Mouse (Mus musculus) kidney, postnatal 0 days (tissue): ENCODE results near the gene Grxcr1. TPM values are rescaled to one million over a fixed set of nuclear protein-coding genes. Genes with fewer than 3 reads are reported as not detected.
A peak's percentile ranks its signal among the peaks of the same experiment; 100 is the strongest.

Experiments
- ATAC-seq: fragments of 200-750 bp; cut with Nextera tagmentation; replicated peaks from 2 replicates; pipeline ENCODE4 v1.8.0; 2017; ENCODE audit warnings: low read depth, moderate number of reproducible peaks, moderate TSS enrichment, moderate library complexity; ENCODE audit not compliant: low FRiP score
- DNase-seq: peaks from one replicate; pipeline ENCODE4 v3.0.0-alpha.2; 2016; ENCODE audit warnings: low spot score
- H3K27ac ChIP-seq: fragments of 300-500 bp; sonication (generic); 2 replicates; pipeline ENCODE4 v1.5.1; 2014; ENCODE audit warnings: mild to moderate bottlenecking
- H3K27me3 ChIP-seq: fragments of 300-500 bp; sonication (generic); 2 replicates; pipeline ENCODE4 v1.6.1; 2014; ENCODE audit warnings: low read length, mixed read lengths; ENCODE audit not compliant: insufficient read depth
- H3K36me3 ChIP-seq: fragments of 300-500 bp; sonication (generic); 2 replicates; pipeline ENCODE4 v1.6.1; 2014; ENCODE audit warnings: low read length, mixed read lengths; ENCODE audit not compliant: insufficient read depth
- H3K4me1 ChIP-seq: fragments of 300-500 bp; sonication (generic); replicated peaks from 2 replicates; pipeline ENCODE4 v1.6.1; 2014; ENCODE audit warnings: antibody characterized with exemption, low read length, mixed read lengths; ENCODE audit not compliant: insufficient read depth
- H3K4me2 ChIP-seq: fragments of 300-500 bp; sonication (generic); 2 replicates; pipeline ENCODE4 v1.6.1; 2014; ENCODE audit warnings: mild to moderate bottlenecking, low read length, moderate library complexity, mixed read lengths
- H3K4me3 ChIP-seq: fragments of 300-500 bp; sonication (generic); replicated peaks from 2 replicates; pipeline ENCODE4 v1.5.1; 2014; ENCODE audit warnings: low read depth, low read length
- H3K9ac ChIP-seq: fragments of 300-500 bp; sonication (generic); 2 replicates; pipeline ENCODE4 v1.6.1; 2014; ENCODE audit warnings: low read depth, low read length
- H3K9me3 ChIP-seq: fragments of 300-500 bp; sonication (generic); replicated peaks from 2 replicates; pipeline ENCODE4 v1.6.1; 2016; ENCODE audit warnings: low read length, inconsistent platforms, mixed read lengths
- CTCF ChIP-seq: IDR thresholded peaks from 2 replicates; pipeline ENCODE4 v1.5.1; 2016; ENCODE audit warnings: antibody characterized with exemption, low read depth, mild to moderate bottlenecking, moderate library complexity
- WGBS: fragments of 180-500 bp; shearing (Covaris S2); extraction: QIAGEN DNeasy Blood & Tissue Kit; methylation state at CpG from one replicate; pipeline ENCODE4 v1.1.7; 2014; 5-methylcytosine and 5-hydroxymethylcytosine counted together
- polyA plus RNA-seq: library from polyadenylated mRNA; unstranded; fragments of >200 nt; fragmentation: Nextera tagmentation; extraction: Ambion mirVana; gene quantifications from 2 replicates; pipeline ENCODE4 v1.2.1, GENCODE M21; 2015

Grxcr1 gene
- not detected in 2 replicates for polyA plus RNA-seq

- DNase-seq (no peak), ATAC-seq (no peak)
- no peaks in the 10 kb centered on the region for H3K9me3 ChIP-seq
- no peak within 1 kb of the TSS for H3K4me3 ChIP-seq
- H3K4me1 ChIP-seq, result no peaks in the 10 kb centered on the region
- H3K27ac ChIP-seq, result no peak within 1 kb of the TSS
- no peaks in the 10 kb centered on the region for H3K27me3 ChIP-seq
- no peaks in the 10 kb centered on the region for H3K36me3 ChIP-seq
- H3K4me2 ChIP-seq, result no peak within 1 kb of the TSS
- no peak within 1 kb of the TSS for H3K9ac ChIP-seq
- no peak for TF ChIP-seq CTCF
- 81% methylated on average over 6 of the region's 6 CpGs for WGBS
Measured at GRCm38 (mm10) chr5:68031744-68032143, at the start of gene Grxcr1. TSS of gene Grxcr1 (plus strand) at chr5:68031835.

GRCm38 (mm10) chr5:67981946-67982526 lies 49.6 kb upstream of the Grxcr1 start:
- ATAC-seq (no peak), DNase-seq (no peak)
- TF ChIP-seq CTCF, result no peak
- H3K4me3 ChIP-seq, result no peak overlapping the region
- H3K36me3 ChIP-seq, result no peaks in the 10 kb centered on the region
- no peak overlapping the region for H3K27ac ChIP-seq
- no peaks in the 10 kb centered on the region for H3K27me3 ChIP-seq
- no peaks in the 10 kb centered on the region for H3K4me1 ChIP-seq
- H3K9ac ChIP-seq, result no peak overlapping the region
- WGBS, result 54% methylated on average over 3 of the region's 3 CpGs
- H3K4me2 ChIP-seq, result no peak overlapping the region
- H3K9me3 ChIP-seq, result no peaks in the 10 kb centered on the region

- no peaks in the 10 kb centered on the region for H3K27me3 ChIP-seq
- TF ChIP-seq CTCF, result no peak
- no peaks in the 10 kb centered on the region for H3K9me3 ChIP-seq
- H3K27ac ChIP-seq, result no peak overlapping the region
- no peak overlapping the region for H3K4me2 ChIP-seq
- H3K4me1 ChIP-seq, result no peaks in the 10 kb centered on the region
- ATAC-seq (no peak), DNase-seq (peak; percentile 23)
- no peaks in the 10 kb centered on the region for H3K36me3 ChIP-seq
- no peak overlapping the region for H3K9ac ChIP-seq
- H3K4me3 ChIP-seq, result no peak overlapping the region
Measured at GRCm38 (mm10) chr5:67990426-67990825, 41.2 kb upstream of the Grxcr1 start.

GRCm38 (mm10) chr5:68002611-68003010 lies 29.0 kb upstream of the Grxcr1 start:
- WGBS, result 96% methylated on average over 6 of the region's 6 CpGs
- ATAC-seq, result no peak

GRCm38 (mm10) chr5:68003904-68004303 lies 27.7 kb upstream of the Grxcr1 start:
- no peaks in the 10 kb centered on the region for H3K4me1 ChIP-seq
- H3K36me3 ChIP-seq, result no peaks in the 10 kb centered on the region
- ATAC-seq (no peak), DNase-seq (no peak)
- TF ChIP-seq CTCF, result no peak
- H3K9me3 ChIP-seq, result no peaks in the 10 kb centered on the region
- no peak overlapping the region for H3K9ac ChIP-seq
- no peak overlapping the region for H3K4me2 ChIP-seq
- H3K27ac ChIP-seq, result no peak overlapping the region
- WGBS, result 28% methylated on average over 2 of the region's 2 CpGs
- H3K27me3 ChIP-seq, result no peaks in the 10 kb centered on the region
- H3K4me3 ChIP-seq, result no peak overlapping the region

More at GRCm38 (mm10) chr5:68002611-68003010, 29.0 kb upstream of the Grxcr1 start:
- Histone ChIP-seq H3K9me3 (no peaks in the 10 kb centered on the region), H3K4me2 (no peak overlapping the region), H3K27ac (no peak overlapping the region), H3K27me3 (no peaks in the 10 kb centered on the region), H3K4me3 (no peak overlapping the region), H3K9ac (no peak overlapping the region), H3K4me1 (no peaks in the 10 kb centered on the region), H3K36me3 (no peaks in the 10 kb centered on the region)
- TF ChIP-seq CTCF, result no peak
- no peak for DNase-seq

GRCm38 (mm10) chr5:68004419-68004818 lies 27.2 kb upstream of the Grxcr1 start:
- Histone ChIP-seq H3K27ac (no peak overlapping the region), H3K36me3 (no peaks in the 10 kb centered on the region), H3K9me3 (no peaks in the 10 kb centered on the region), H3K27me3 (no peaks in the 10 kb centered on the region), H3K9ac (no peak overlapping the region), H3K4me3 (no peak overlapping the region), H3K4me2 (no peak overlapping the region), H3K4me1 (no peaks in the 10 kb centered on the region)
- no peak for DNase-seq
- TF ChIP-seq CTCF, result no peak
- 72% methylated on average over 2 of the region's 2 CpGs for WGBS
- no peak for ATAC-seq

- Histone ChIP-seq H3K4me1 (no peaks in the 10 kb centered on the region), H3K4me3 (no peak overlapping the region), H3K27me3 (no peaks in the 10 kb centered on the region), H3K27ac (no peak overlapping the region), H3K36me3 (no peaks in the 10 kb centered on the region), H3K4me2 (no peak overlapping the region), H3K9me3 (no peaks in the 10 kb centered on the region), H3K9ac (no peak overlapping the region)
- no peak for DNase-seq
- 89% methylated on average over 4 of the region's 4 CpGs for WGBS
- TF ChIP-seq CTCF, result no peak
- no peak for ATAC-seq
Measured at GRCm38 (mm10) chr5:68007074-68007473, 24.6 kb upstream of the Grxcr1 start.
